Mouse (Mus musculus): Measurements from ENCODE around the gene Thegl.
"Not testable (repeated sequence)": the region's sequence is repeated elsewhere in the genome, so short reads cannot be mapped to it uniquely, and the experiment has no call there.

Thegl gene

GRCm38 (mm10) chr5:77094510-77095491, 79.0 kb downstream of the Thegl start:
- peak; percentile 40 for DNase-seq (ENCODE audit: extremely low read depth, low read depth)

- DNase-seq (ENCODE audit: extremely low read depth, low read depth): not testable (repeated sequence)
These were observed 80.4 kb downstream of the Thegl start for GRCm38 (mm10) chr5:77096194-77096593.

- no peak for DNase-seq (ENCODE audit: extremely low read depth, low read depth)
These were observed 81.9 kb downstream of the Thegl start for GRCm38 (mm10) chr5:77097686-77098085.

GRCm38 (mm10) chr5:77098874-77099273, 83.1 kb downstream of the Thegl start:
- DNase-seq (ENCODE audit: extremely low read depth, low read depth): no peak

GRCm38 (mm10) chr5:77099317-77099996, 83.6 kb downstream of the Thegl start:
- DNase-seq (ENCODE audit: extremely low read depth, low read depth): peak; percentile 42

- DNase-seq (ENCODE audit: extremely low read depth, low read depth): no peak
These were observed 84.2 kb downstream of the Thegl start for GRCm38 (mm10) chr5:77099997-77100380.

GRCm38 (mm10) chr5:77100691-77101090, 84.9 kb downstream of the Thegl start:
- no peak for DNase-seq (ENCODE audit: extremely low read depth, low read depth)

GRCm38 (mm10) chr5:77102522-77103365, 86.9 kb downstream of the Thegl start:
- DNase-seq (ENCODE audit: extremely low read depth, low read depth): peak; percentile 89

- DNase-seq (ENCODE audit: extremely low read depth, low read depth): no peak
These were observed 91.5 kb downstream of the Thegl start for GRCm38 (mm10) chr5:77107146-77107822.

- DNase-seq (ENCODE audit: extremely low read depth, low read depth): no peak
These were observed 93.0 kb downstream of the Thegl start for GRCm38 (mm10) chr5:77108806-77109205.

- DNase-seq (ENCODE audit: extremely low read depth, low read depth): no peak
These were observed 94.0 kb downstream of the Thegl start for GRCm38 (mm10) chr5:77109814-77110213.

All from MEL-GATA-1-ER (cell line).